Mouse (Mus musculus): ENCODE data around the gene Sorbs1.

- TF ChIP-seq CTCF (IDR thresholded peaks at IDR 0.05; ENCODE audit: low read depth), result no peak
- TF ChIP-seq EP300 (optimal IDR thresholded peaks at IDR 0.05), result no peak
Measured at GRCm38 (mm10) chr19:40294231-40294630, 219.3 kb downstream of the Sorbs1 start.

Measured in stomach, postnatal 0 days (tissue).